Mouse (Mus musculus) naive thymus-derived CD4-positive, alpha-beta T cell, adult 2 months (primary cell): ENCODE measurements around the gene Slco4a1.

ENCODE experiments used
- DNase-seq: peaks from one replicate; pipeline ENCODE4 v3.0.0-alpha.2; 2011; ENCODE audit warnings: low read depth

Gene Slco4a1

DNA sequence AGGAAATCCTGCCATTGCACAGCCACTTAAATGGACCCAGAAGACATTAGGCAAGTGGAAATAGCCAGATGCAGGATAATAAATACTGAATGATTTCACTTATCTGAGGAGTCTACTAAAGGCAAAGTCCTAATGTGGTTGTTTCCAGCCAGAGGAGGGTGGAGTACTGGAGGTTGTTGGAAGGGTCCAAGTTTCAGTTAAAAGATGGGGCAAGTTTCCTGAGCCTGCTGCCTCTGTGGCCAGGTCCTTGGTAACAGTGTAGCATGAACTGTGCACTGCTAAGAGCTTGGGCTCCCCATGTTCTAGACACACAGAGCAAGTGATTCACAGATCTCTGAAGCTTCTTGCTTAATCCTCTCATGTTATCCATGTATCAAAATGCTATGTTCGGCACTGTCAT lies 10.1 kb upstream of the Slco4a1 start:
- no peak for DNase-seq

DNA sequence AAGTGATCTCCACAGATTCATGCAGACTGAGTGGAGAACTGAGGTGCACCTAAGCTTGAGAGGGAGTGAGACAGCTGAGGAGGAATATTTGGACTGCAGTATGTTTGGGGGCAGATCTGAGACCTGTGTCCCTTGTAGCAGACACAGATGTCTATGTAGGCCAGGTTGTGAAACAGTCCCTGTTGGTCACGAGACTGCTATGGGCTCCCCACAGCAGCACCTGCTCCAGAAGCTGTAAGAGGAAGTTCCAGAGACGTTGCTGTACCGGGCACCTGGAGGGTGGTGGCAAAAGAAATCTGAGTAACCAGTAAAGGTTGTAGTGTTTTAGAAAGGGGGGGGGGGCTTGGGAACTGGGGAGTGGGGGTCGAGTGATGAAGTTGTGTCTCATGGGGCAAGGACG lies 7.0 kb upstream of the Slco4a1 start:
- DNase-seq: no peak

DNA sequence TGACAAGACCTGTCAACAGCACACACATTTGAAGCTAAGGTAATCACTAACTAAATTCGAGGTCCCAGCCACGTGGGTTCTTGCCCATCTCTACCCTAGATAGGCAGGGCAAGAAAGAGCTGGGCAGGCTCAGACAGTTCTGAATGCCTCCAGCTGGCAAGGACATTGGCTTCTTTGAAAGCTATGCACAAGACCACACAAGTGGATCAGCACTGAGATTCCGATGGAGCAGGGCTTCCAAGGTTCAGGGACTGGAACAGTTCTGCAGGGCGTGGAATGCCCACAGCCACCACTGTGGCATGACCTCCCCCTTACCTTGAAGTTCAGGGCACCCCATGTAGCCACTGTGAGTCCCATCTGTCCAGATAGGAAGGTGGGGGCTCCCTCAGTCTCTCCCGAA lies 5.5 kb upstream of the Slco4a1 start:
- no peak for DNase-seq

GRCm38 (mm10) chr2:180456705-180457104 lies 660 bp downstream of the Slco4a1 start:
- DNase-seq: no peak

DNA sequence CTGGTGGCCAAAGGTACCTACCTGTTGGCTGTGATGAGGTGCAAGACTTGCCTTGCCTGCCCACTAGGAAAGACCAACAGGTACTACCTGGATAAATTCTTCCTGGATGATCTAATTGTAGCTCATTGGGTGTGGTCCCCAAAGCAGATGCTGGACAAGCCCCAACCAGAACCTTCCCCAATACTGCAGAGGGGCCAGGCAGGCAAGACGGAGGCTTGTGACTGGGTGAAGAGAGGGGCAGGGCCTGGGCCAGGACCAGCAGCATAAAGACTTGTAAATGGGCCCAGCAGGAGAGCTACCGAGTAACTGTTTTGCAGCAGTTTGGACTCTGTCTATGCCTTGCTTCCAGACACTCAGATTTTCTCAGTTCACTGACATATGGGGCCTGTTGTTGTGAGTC lies 1.6 kb downstream of the Slco4a1 start:
- no peak for DNase-seq

DNA sequence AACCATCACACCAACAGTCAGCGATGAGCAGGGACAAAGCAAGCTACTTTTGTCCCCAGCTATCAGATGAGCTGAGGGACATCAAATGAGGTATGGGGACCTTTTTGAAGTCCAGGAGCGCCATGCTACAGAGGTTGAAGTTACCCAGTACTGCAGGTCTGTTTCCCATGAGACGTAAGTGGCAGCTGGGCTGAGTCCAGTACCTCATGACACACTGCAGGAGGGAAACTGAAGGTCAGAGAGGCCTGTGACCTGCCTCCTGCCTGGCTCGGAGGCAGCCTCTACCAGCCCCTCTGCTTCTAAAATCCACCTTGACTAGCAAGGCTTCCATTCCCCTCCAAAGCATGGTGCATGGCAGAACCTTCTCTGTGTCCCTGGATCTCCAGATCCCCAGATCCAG lies 3.4 kb downstream of the Slco4a1 start:
- no peak for DNase-seq

- DNase-seq: no peak
These were observed 4.8 kb downstream of the Slco4a1 start for GRCm38 (mm10) chr2:180460801-180461200.

DNA sequence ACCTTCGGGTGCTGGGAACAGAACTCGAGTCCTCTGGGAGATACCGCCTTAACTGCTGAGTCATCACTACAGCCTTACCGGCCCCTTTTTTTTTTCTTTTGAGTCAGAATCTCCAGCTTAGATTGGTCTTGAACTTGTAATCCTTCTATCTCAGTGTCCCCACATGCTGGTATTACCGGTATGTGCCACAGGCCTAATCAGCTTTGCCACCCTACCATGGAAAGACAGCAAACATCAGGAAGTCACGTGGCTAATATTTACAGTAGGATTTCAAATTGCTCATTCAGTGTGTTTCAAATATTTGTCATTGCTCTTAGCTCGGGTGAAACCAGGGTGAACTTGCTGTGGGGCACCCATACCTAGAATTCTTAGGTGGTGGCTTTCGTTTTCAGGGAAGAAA lies 6.5 kb downstream of the Slco4a1 start:
- DNase-seq: no peak

DNA sequence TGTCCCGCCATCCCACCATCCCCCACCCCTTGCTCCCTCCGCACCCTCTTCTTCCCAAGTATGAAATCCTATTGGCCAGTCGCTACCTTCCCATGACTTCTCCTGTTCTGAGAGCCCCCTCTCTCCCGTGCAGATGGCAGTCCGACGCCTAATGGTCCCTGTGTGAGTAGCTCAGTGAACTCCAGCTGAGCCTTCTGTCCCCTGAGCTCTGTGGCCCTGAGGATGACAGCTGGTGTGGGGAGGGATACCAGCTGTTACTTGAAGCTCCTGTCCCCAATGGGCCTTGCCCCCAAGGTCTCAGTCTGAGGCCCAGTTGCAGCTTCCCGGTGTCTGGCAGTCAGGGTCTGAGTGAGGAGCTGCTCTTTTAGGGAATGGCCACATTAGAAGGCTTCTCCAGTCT lies 10.5 kb downstream of the Slco4a1 start:
- DNase-seq: no peak

DNA sequence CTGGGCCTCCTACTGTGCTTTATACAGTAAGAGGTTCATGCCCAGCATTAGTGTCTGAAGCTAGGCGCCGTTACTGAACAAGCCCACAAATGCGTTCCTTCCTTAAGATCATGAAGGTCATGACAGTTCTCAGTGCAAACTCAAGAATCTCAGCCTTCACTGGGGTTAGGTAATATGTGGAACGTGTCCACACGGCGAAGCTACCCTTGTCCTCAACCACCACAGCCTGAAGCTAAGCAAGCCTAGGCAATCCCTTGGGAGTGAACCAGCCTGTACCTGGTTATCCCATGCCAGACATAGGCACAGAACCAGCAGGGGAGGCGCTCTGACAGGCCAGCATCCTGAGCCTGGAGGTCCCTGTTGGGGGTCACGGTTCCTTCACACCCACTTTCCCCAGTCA lies 12.8 kb downstream of the Slco4a1 start:
- DNase-seq: no peak

GRCm38 (mm10) chr2:180469768-180470167 lies 13.7 kb downstream of the Slco4a1 start:
- no peak for DNase-seq

- DNase-seq: peak; percentile 50
These were observed 16.4 kb downstream of the Slco4a1 start for GRCm38 (mm10) chr2:180472306-180473079.

DNA sequence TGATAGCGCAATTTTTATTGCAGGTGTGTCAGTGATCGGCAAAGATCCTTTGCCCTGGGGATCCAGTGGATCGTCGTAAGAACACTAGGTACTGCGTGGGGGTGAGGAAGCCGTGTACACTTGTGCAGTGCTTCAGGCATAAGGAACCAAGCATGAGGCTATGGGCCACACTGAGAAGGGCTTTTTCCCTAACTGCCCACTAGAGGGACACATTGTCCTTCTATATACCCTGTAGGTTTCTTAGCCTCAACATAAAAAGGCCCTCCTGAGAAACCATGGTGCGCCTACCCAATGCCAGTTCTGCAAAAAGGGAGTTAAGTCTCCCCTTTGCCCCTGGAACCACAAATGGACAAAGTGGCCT lies 17.0 kb downstream of the Slco4a1 start:
- DNase-seq: peak; percentile 58

DNA sequence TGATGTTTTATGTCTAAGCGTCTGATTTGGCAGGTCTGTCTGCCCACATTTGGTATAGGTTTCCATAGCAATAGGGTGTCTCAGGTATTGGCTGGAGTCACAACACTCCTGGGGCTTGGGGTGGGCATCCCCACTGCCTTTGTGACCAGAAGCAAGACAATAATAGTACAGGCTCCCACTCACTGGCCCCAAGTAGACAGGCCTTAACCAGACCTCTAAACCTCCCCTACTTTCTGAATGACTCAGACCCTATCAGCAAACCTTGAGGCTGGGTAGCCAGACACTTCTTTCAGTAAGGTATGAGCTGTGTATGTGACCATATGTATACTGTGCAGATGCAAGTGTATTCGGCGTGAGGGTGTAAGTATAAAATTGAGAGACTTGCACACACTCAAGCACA lies 18.8 kb downstream of the Slco4a1 start:
- DNase-seq: no peak

GRCm38 (mm10) chr2:180482274-180482673 lies 26.2 kb downstream of the Slco4a1 start:
- no peak for DNase-seq

- no peak for DNase-seq
These were observed 28.8 kb downstream of the Slco4a1 start for GRCm38 (mm10) chr2:180484882-180485281.

- DNase-seq: no peak
These were observed 29.3 kb downstream of the Slco4a1 start for GRCm38 (mm10) chr2:180485306-180485705.

GRCm38 (mm10) chr2:180488210-180488751 lies 32.2 kb downstream of the Slco4a1 start:
- DNase-seq: no peak

- DNase-seq: no peak
These were observed 39.9 kb downstream of the Slco4a1 start for GRCm38 (mm10) chr2:180495906-180496305.

DNA sequence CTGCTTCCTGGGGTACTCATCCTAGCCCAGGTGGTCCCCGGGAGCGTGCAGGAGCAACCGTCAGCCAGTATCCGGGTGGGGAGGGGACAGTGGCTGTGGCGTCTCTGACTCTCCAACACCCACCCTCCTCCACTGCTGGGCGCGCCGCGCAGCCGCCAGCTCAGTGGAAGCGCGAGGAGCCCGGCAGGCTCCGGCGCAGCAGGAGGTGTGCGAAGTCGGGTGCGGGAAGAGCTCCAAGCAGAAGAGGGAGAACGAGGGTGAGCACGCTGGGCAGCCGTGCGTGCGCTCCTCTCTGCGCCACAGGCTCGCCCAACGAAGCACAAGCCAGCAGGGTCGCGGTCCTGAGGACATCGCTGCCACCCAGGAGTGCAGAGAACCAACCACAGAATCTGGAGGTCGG lies 43.7 kb downstream of the Slco4a1 start, which contains the start of gene Ntsr1:
Ntsr1 (plus strand) TSS at position 236 of the 400 bp plus-strand sequence.
- no peak for DNase-seq

DNA sequence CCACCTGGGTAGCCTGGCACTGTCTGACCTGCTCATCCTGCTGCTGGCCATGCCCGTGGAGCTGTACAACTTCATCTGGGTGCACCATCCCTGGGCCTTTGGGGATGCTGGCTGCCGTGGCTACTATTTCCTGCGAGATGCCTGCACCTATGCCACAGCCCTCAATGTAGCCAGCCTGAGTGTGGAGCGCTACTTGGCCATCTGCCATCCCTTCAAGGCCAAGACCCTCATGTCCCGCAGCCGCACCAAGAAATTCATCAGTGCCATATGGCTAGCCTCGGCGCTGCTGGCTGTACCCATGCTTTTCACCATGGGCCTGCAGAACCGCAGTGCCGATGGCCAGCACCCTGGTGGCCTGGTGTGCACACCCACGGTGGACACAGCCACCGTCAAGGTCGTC lies 44.7 kb downstream of the Slco4a1 start:
- no peak for DNase-seq

- no peak for DNase-seq
These were observed 45.3 kb downstream of the Slco4a1 start for GRCm38 (mm10) chr2:180501217-180501967.

DNA sequence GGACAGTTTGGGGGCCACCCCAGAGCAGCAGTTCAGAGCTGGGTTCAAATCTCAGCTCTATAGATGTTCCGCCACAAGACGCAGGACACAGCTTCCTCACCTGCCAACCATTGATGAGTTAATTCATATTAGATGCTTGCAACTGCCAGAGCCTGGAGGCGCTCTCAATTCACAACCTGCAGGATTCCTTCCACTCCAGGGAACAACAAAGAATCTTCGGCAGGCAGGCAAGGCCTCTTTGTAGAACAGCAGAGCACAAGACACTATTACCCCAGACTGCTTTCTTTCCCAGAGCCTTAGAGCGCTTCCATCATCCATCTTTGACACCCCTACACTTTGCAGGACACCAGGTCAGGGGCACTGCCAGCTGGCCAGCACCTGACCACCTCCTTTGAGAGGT lies 50.2 kb downstream of the Slco4a1 start:
- DNase-seq: no peak
